Mouse (Mus musculus): ENCODE results near the gene Tnk2. TPM values are rescaled to one million over a fixed set of nuclear protein-coding genes. Genes with fewer than 3 reads are reported as not detected.

Gene Tnk2
- polyA plus RNA-seq, 1 experiment: 3.5 TPM

GRCm38 (mm10) chr16:32644069-32644800, 561 bp downstream of the Tnk2 start:
- peak overlapping the region; percentile 70 for H3K4me3 ChIP-seq (ENCODE audit: insufficient read depth, low read length)
- no peak overlapping the region for H3K27ac ChIP-seq (ENCODE audit: insufficient read depth, low read depth, low read length)
- TF ChIP-seq CTCF (IDR thresholded peaks at IDR 0.05; ENCODE audit: low read depth, low read length): no peak
- TF ChIP-seq POLR2A (IDR thresholded peaks at IDR 0.05; ENCODE audit: borderline replicate concordance, low read depth, low read length): no peak
- H3K4me1 ChIP-seq (ENCODE audit: control insufficient read depth, insufficient read depth, low read length): peaks cover 5% of the 10 kb centered on the region; the same call in 1 of the 2 replicates

- H3K4me3 ChIP-seq (ENCODE audit: insufficient read depth, low read length): peak overlapping the region; percentile 70
- no peak overlapping the region for H3K27ac ChIP-seq (ENCODE audit: insufficient read depth, low read depth, low read length)
- peaks cover 5% of the 10 kb centered on the region; the same call in 1 of the 2 replicates for H3K4me1 ChIP-seq (ENCODE audit: control insufficient read depth, insufficient read depth, low read length)
- TF ChIP-seq POLR2A (IDR thresholded peaks at IDR 0.05; ENCODE audit: borderline replicate concordance, low read depth, low read length): no peak
These were observed 1.1 kb downstream of the Tnk2 start for GRCm38 (mm10) chr16:32644801-32645170.

DNA sequence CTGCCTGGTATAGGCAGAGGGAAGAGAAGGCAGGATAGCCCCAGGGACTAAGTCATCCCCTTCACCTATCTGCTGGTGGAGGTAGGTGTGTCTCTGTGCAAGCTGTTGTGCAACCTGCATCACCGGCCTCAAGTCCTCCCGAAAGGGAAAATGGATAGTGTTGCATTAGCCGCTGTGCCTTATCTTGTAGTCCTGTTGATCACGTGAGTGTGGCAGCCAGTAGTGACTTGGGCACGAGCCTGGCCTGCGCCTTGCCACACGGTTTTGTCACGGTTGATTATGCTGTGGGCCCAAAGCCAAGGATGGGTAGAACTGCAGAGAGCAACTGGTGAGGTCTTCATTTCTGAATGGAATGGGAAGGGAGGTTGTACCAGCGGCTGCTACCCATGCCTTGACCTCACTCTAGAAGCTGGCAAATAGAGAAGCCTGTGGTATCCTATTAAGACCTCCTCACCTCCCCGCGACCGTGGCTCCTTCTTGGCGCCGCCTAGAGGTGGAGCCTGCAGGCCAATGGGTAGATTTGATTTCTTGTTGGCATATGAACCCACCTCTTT, 1.8 kb downstream of the Tnk2 start:
- Histone ChIP-seq H3K27ac (ENCODE audit: insufficient read depth, low read depth, low read length) (no peak overlapping the region), H3K4me1 (ENCODE audit: control insufficient read depth, insufficient read depth, low read length) (peaks cover 6% of the 10 kb centered on the region)
- TF ChIP-seq CTCF (IDR thresholded peaks at IDR 0.05; ENCODE audit: low read depth, low read length) (no peak), POLR2A (IDR thresholded peaks at IDR 0.05; ENCODE audit: borderline replicate concordance, low read depth, low read length) (no peak)

GRCm38 (mm10) chr16:32646014-32646413, 2.3 kb downstream of the Tnk2 start:
- Histone ChIP-seq H3K4me1 (ENCODE audit: control insufficient read depth, insufficient read depth, low read length) (peaks cover 9% of the 10 kb centered on the region), H3K4me3 (ENCODE audit: insufficient read depth, low read length) (no peak overlapping the region), H3K27ac (ENCODE audit: insufficient read depth, low read depth, low read length) (no peak overlapping the region)
- TF ChIP-seq POLR2A (IDR thresholded peaks at IDR 0.05; ENCODE audit: borderline replicate concordance, low read depth, low read length): no peak
- TF ChIP-seq CTCF (IDR thresholded peaks at IDR 0.05; ENCODE audit: low read depth, low read length): no peak

More for the DNA sequence above, 1.8 kb downstream of the Tnk2 start:
- H3K4me3 ChIP-seq (ENCODE audit: insufficient read depth, low read length): no peak overlapping the region

DNA sequence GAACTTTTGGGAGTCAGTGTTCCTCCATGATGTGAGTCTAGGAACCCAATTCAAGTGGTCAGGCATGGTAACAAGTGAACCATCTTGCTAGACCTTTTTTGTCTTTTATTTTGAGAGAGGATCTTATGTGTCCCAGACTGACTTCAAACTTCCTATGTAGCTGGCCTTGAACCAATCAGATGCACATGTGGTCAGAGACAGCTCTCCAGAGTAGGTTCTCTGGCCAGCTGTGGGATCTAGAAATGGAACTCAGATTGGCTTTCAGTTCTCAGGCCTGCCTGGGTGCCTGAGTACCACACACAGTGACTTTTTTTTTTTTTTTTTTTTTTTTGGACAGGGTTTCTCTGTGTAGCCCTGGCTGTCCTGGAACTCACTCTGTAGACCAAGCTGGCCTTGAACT, 4.0 kb downstream of the Tnk2 start:
- no peak overlapping the region for H3K4me3 ChIP-seq (ENCODE audit: insufficient read depth, low read length)
- no peak for TF ChIP-seq POLR2A (IDR thresholded peaks at IDR 0.05; ENCODE audit: borderline replicate concordance, low read depth, low read length)
- TF ChIP-seq CTCF (IDR thresholded peaks at IDR 0.05; ENCODE audit: low read depth, low read length): no peak
- no peak overlapping the region for H3K27ac ChIP-seq (ENCODE audit: insufficient read depth, low read depth, low read length)
- H3K4me1 ChIP-seq (ENCODE audit: control insufficient read depth, insufficient read depth, low read length): peaks cover 18% of the 10 kb centered on the region

DNA sequence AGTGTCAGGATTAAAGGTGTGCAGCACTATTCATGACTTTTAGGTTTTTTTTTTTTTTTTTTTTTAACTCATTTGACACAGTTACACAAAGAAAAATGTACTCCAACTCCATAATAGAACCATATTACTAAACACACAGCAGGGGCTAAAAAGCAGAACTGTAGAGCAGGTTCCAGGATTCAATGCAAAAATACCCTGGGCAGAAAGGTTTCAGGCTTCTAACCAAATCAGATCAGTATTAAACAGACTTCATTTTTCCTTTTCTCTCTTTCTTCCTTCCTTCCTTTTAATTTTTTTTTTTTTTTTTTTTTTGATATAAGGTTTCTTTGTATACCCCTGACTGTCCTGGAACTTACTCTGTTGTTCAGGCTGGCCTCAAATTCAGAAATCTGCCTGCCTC, 6.8 kb downstream of the Tnk2 start:
- Histone ChIP-seq H3K4me3 (ENCODE audit: insufficient read depth, low read length) (no peak overlapping the region), H3K27ac (ENCODE audit: insufficient read depth, low read depth, low read length) (no peak overlapping the region), H3K4me1 (ENCODE audit: control insufficient read depth, insufficient read depth, low read length) (peaks cover 18% of the 10 kb centered on the region)
- TF ChIP-seq POLR2A (IDR thresholded peaks at IDR 0.05; ENCODE audit: borderline replicate concordance, low read depth, low read length): no peak
- no peak for TF ChIP-seq CTCF (IDR thresholded peaks at IDR 0.05; ENCODE audit: low read depth, low read length)

DNA sequence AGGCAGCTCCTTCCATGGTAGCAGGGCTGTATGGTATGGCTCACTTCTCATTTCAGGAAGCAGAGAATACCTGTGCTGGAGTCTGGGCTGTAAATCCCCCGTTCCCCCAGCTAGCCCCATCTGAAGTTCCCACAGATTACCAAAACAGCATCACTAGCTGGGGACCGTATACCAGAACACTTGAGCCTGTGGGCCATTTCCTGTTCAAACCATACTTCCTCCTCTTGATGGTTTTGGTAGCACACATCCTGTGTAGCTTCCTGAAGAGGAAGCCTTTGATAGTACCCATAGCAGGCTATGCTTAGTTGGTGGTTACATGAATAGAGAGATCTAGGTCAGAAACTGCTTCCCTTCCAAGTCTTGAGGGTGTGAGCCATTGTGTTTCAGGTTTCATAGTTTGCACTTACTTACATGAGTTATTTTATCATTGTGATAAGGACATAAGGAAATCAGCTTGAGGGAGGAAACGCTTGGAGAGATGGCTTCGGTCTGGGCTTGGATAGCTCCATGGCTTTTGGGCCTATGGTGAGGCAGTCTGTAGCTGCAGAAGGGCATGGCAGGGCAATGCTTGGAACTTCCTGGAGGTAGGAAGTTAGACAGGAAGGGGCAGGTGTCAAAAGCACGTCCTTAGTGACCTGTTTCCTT, 7.4 kb downstream of the Tnk2 start:
- no peak for TF ChIP-seq POLR2A (IDR thresholded peaks at IDR 0.05; ENCODE audit: borderline replicate concordance, low read depth, low read length)
- TF ChIP-seq CTCF (IDR thresholded peaks at IDR 0.05; ENCODE audit: low read depth, low read length): no peak
- Histone ChIP-seq H3K4me3 (ENCODE audit: insufficient read depth, low read length) (no peak overlapping the region), H3K4me1 (ENCODE audit: control insufficient read depth, insufficient read depth, low read length) (peaks cover 18% of the 10 kb centered on the region), H3K27ac (ENCODE audit: insufficient read depth, low read depth, low read length) (peak overlapping the region; percentile 29; the same call in 1 of the 2 replicates)

DNA sequence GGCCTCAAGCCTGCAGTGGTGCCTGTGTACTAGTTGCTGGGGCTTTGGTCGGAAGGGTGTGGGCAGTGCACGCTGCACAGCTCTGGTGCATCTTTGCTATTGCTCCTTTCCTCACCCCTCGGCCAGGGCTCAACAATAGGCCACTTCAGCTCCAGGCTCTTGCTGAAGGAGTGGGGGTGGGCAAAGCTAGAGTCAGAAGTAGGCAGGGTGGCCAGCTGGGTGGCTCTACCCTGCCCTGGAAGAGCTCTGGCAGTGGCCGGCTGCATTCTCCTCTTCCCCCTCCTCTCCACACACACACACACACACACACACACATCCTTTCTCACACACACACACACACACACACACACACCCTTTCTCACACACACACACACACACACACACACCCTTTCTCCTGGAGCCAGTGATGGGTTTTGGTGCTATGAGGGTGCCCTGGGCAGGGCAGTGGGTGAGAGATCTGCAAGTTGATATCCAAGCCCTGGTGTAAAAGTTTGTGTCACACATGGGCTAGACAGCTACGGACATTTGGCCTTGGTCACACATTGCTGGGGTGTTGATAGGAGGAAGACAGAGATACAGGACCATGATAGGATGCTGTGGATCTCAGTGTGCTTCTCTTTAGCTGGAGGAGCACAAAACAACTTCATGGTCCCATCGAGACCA, 10.5 kb downstream of the Tnk2 start:
- no peak overlapping the region for H3K4me3 ChIP-seq (ENCODE audit: insufficient read depth, low read length)
- TF ChIP-seq POLR2A (IDR thresholded peaks at IDR 0.05; ENCODE audit: borderline replicate concordance, low read depth, low read length) (no peak), CTCF (IDR thresholded peaks at IDR 0.05; ENCODE audit: low read depth, low read length) (no peak)
- no peak overlapping the region for H3K27ac ChIP-seq (ENCODE audit: insufficient read depth, low read depth, low read length)
- H3K4me1 ChIP-seq (ENCODE audit: control insufficient read depth, insufficient read depth, low read length): peaks cover 31% of the 10 kb centered on the region

GRCm38 (mm10) chr16:32655534-32655933, 11.9 kb downstream of the Tnk2 start:
- TF ChIP-seq CTCF (IDR thresholded peaks at IDR 0.05; ENCODE audit: low read depth, low read length) (no peak), POLR2A (IDR thresholded peaks at IDR 0.05; ENCODE audit: borderline replicate concordance, low read depth, low read length) (no peak)
- Histone ChIP-seq H3K4me1 (ENCODE audit: control insufficient read depth, insufficient read depth, low read length) (peaks cover 30% of the 10 kb centered on the region), H3K27ac (ENCODE audit: insufficient read depth, low read depth, low read length) (no peak overlapping the region), H3K4me3 (ENCODE audit: insufficient read depth, low read length) (no peak overlapping the region)
